Mouse (Mus musculus) adrenal gland, postnatal 36 days (tissue): ENCODE measurements around the gene Ankar. TPM values are rescaled to one million over a fixed set of nuclear protein-coding genes. Genes with fewer than 3 reads are reported as not detected.

Experiments
- DNase-seq, 2 experiments: peaks; one replicate each; pipeline ENCODE4 v3.0.0; 2021; ENCODE audit warnings: mixed read lengths in 1 of 2
- total RNA-seq, 2 experiments: library from RNA; stranded (reverse); gene quantifications; 2 replicates each; pipeline ENCODE4 v1.2.3; 2021

Ankar gene
- total RNA-seq, 2 experiments from 2014 or later, result not detected

GRCm38 (mm10) chr1:72710753-72711653 is 10.6 kb upstream of the Ankar start, which contains the start of gene Rpl37a:
Rpl37a (plus strand) TSS chr1:72711290.
- peak; percentile 94 to 95 for DNase-seq

GRCm38 (mm10) chr1:72707525-72707924 is 7.1 kb upstream of the Ankar start:
- no peak for DNase-seq

- DNase-seq, result peak; percentile 55 to 78
Observed at GRCm38 (mm10) chr1:72698651-72699050, 1.7 kb downstream of the Ankar start.

- no peak for DNase-seq
Observed at GRCm38 (mm10) chr1:72696256-72696655, 4.1 kb downstream of the Ankar start.

- no peak for DNase-seq
Observed at GRCm38 (mm10) chr1:72673070-72673469, 27.3 kb downstream of the Ankar start.

- DNase-seq, result peak; percentile 12 to 26
Observed at GRCm38 (mm10) chr1:72640658-72641410, 59.5 kb downstream of the Ankar start.

- no peak for DNase-seq
Observed at GRCm38 (mm10) chr1:72635221-72635620, 65.2 kb downstream of the Ankar start.

GRCm38 (mm10) chr1:72612172-72612571 is 88.2 kb downstream of the Ankar start:
- no peak for DNase-seq

- no peak for DNase-seq
Observed at GRCm38 (mm10) chr1:72609887-72610877, 90.2 kb downstream of the Ankar start.

- no peak for DNase-seq
Observed at GRCm38 (mm10) chr1:72609129-72609528, 91.2 kb downstream of the Ankar start.

GRCm38 (mm10) chr1:72606186-72606673 is 94.1 kb downstream of the Ankar start:
- DNase-seq, result no peak

- DNase-seq, result no peak
Observed at GRCm38 (mm10) chr1:72602803-72603202, 97.6 kb downstream of the Ankar start.

GRCm38 (mm10) chr1:72602186-72602585 is 98.2 kb downstream of the Ankar start:
- DNase-seq, result no peak

- no peak for DNase-seq
Observed at GRCm38 (mm10) chr1:72601233-72601632, 99.1 kb downstream of the Ankar start.

- DNase-seq, result no peak
Observed at GRCm38 (mm10) chr1:72600778-72601177, 99.6 kb downstream of the Ankar start.

GRCm38 (mm10) chr1:72599146-72600101 is 101.0 kb downstream of the Ankar start:
- DNase-seq, result peak; percentile 77 to 84

- DNase-seq, result peak; percentile 76 to 84
Observed at GRCm38 (mm10) chr1:72596231-72596630, 104.1 kb downstream of the Ankar start.

- DNase-seq, result peak; percentile 63 to 83
Observed at GRCm38 (mm10) chr1:72595686-72596085, 104.7 kb downstream of the Ankar start.

GRCm38 (mm10) chr1:72593340-72593951 is 106.9 kb downstream of the Ankar start:
- DNase-seq, result peak; percentile 81 to 83
